Mouse (Mus musculus): ENCODE data around the gene Zfp653. TPM values are rescaled to one million over a fixed set of nuclear protein-coding genes. Genes with fewer than 3 reads are reported as not detected.

Gene Zfp653
- polyA plus RNA-seq (2015; fragmentation: Nextera tagmentation; extraction: Ambion mirVana): 13.0 and 13.6 TPM in 2 replicates

DNA sequence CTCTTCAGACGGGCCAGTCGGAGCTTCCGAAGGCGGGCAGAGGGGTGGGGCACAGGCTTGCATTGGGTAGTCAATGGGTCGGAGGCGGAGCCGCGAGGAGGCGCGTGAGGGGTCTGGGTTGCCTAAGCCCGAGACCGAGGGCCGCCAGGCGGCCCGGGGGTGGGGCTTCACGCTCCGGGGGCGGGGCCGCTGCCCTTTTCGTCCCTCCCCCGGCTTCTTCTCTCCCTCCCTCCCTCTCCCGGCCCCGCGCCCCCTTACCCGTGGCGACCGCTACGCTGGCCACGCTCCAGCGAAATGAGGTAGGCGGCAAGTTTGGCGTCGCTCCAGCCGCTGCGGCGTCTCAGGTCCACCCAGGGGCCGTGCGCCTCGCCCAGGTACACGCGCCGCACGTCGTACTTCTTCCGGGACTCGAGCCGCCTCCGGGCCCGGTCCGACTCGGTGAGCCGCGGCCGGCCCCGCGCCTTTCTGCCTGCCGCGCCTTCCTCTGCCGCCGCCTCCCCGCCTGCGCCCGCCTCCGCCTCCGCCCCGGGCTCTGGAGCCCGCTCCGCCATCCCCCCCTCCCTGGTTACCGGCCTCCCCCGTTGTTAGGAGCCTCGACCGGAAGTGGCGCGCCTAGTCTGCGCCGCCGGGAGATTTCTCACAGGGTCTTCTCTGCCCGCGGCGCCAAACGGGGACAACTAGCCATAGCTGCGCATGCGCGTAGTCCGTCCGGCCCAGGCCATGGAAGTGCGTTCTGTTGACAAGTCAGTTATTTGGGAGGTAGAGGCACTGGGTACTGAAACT is at the start of gene Zfp653, which contains the start of gene Gm49318:
Gene Zfp653 (minus strand): TSS at position 586 of the 783 bp plus-strand sequence.
Gene Gm49318 (minus strand): TSS at position 469 of the 783 bp plus-strand sequence.
- Histone ChIP-seq H3K4me1 (peaks cover 5% of the 10 kb centered on the region; the same call in 1 of the 2 replicates), H3K9ac (peak within 1 kb of the TSS; percentile 93), H3K27ac (peak within 1 kb of the TSS; percentile 98), H3K27me3 (no peaks in the 10 kb centered on the region), H3K36me3 (peaks cover 42% of the 10 kb centered on the region), H3K4me2 (peak within 1 kb of the TSS; percentile 63), H3K9me3 (no peaks in the 10 kb centered on the region), H3K4me3 (peak within 1 kb of the TSS; percentile 79)
- 1% methylated on average over 61 of the region's 87 CpGs for WGBS
- ATAC-seq (ENCODE audit: insufficient number of reproducible peaks, insufficient read depth, low FRiP score, low TSS enrichment, low read depth): peak; percentile 98

- Histone ChIP-seq H3K27me3 (peaks cover 4% of the 10 kb centered on the region; the same call in 1 of the 2 replicates), H3K9ac (no peak overlapping the region), H3K4me3 (no peak overlapping the region), H3K4me1 (peaks cover 14% of the 10 kb centered on the region), H3K4me2 (no peak overlapping the region), H3K9me3 (no peaks in the 10 kb centered on the region), H3K36me3 (no peaks in the 10 kb centered on the region), H3K27ac (no peak overlapping the region)
- 88% methylated on average over 4 of the region's 4 CpGs for whole genome bisulfite sequencing
- ATAC-seq (ENCODE audit: insufficient number of reproducible peaks, insufficient read depth, low FRiP score, low TSS enrichment, low read depth): no peak
These were observed 48.4 kb upstream of the Zfp653 start for GRCm38 (mm10) chr9:22119543-22119942.

GRCm38 (mm10) chr9:22117754-22118456 is 46.7 kb upstream of the Zfp653 start:
- peak overlapping the region; percentile 84 for H3K4me2 ChIP-seq
- H3K27ac ChIP-seq: no peak overlapping the region
- H3K27me3 ChIP-seq: peaks cover 4% of the 10 kb centered on the region; the same call in 1 of the 2 replicates
- peak overlapping the region; percentile 67 for H3K4me3 ChIP-seq
- no peaks in the 10 kb centered on the region for H3K9me3 ChIP-seq
- 44% methylated on average over 10 of the region's 10 CpGs for WGBS
- no peak for ATAC-seq (ENCODE audit: insufficient number of reproducible peaks, insufficient read depth, low FRiP score, low TSS enrichment, low read depth)
- H3K36me3 ChIP-seq: peaks cover 10% of the 10 kb centered on the region
- peak overlapping the region; percentile 90 for H3K9ac ChIP-seq
- H3K4me1 ChIP-seq: peaks cover 14% of the 10 kb centered on the region

GRCm38 (mm10) chr9:22116740-22117426 is 45.7 kb upstream of the Zfp653 start, which contains the start of gene Elof1:
TSS of gene Elof1 (minus strand) at chr9:22117172.
- peak within 1 kb of the TSS; percentile 85 for H3K27ac ChIP-seq
- peak within 1 kb of the TSS; percentile 67 for H3K4me3 ChIP-seq
- H3K36me3 ChIP-seq: peaks cover 20% of the 10 kb centered on the region
- H3K4me1 ChIP-seq: peaks cover 14% of the 10 kb centered on the region
- under 1% methylated on average over 52 of the region's 52 CpGs for WGBS
- H3K9me3 ChIP-seq: no peaks in the 10 kb centered on the region
- peaks cover 4% of the 10 kb centered on the region; the same call in 1 of the 2 replicates for H3K27me3 ChIP-seq
- peak; percentile 92 for ATAC-seq (ENCODE audit: insufficient number of reproducible peaks, insufficient read depth, low FRiP score, low TSS enrichment, low read depth)
- H3K4me2 ChIP-seq: peak within 1 kb of the TSS; percentile 84
- H3K9ac ChIP-seq: peak within 1 kb of the TSS; percentile 90

DNA sequence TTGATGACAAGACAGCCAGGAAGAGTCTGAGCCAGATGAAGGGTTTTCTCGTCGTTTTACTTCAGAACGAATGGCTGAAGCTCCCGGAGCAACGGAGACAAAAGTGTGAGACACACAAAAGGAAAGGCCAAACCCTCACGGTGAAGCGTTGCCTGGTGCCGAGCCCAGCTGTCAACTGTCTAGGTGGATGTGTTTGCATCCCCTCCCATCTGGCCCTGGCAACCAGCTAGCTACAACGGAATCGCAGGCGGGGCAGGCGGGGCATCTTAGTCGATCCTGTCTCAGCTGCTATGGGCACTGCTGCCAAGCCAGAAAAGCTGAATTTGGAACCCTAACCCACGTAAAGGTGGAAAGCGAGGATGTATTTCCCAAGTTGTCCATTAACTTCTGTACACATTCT is 44.9 kb upstream of the Zfp653 start:
- Histone ChIP-seq H3K9ac (peak overlapping the region; percentile 90), H3K27ac (peak overlapping the region; percentile 85; the same call in 1 of the 2 replicates), H3K36me3 (peaks cover 28% of the 10 kb centered on the region), H3K9me3 (no peaks in the 10 kb centered on the region), H3K27me3 (peaks cover 4% of the 10 kb centered on the region; the same call in 1 of the 2 replicates), H3K4me3 (peak overlapping the region; percentile 67), H3K4me2 (peak overlapping the region; percentile 84), H3K4me1 (peaks cover 14% of the 10 kb centered on the region)
- WGBS: 39% methylated on average over 15 of the region's 15 CpGs
- ATAC-seq (ENCODE audit: insufficient number of reproducible peaks, insufficient read depth, low FRiP score, low TSS enrichment, low read depth): no peak

DNA sequence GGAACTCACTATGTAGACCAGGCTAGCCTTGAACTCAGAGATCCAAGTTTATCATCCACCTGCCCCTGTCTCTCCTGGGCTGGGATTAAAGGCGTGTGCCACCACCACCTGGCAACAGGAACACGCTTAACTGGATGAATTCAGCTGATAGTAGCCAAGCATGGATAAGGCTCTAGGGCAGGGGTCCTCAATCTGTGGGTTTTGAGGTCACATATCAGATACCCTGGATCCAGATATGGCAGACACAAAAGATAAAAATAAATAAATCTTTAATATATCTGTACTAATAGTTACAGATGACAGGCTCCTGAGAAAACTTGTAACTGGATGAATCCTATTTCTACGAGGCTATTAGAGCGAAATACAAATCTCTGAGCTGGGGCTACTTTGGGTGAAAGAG is 44.5 kb upstream of the Zfp653 start:
- H3K4me2 ChIP-seq: peak overlapping the region; percentile 84
- peaks cover 4% of the 10 kb centered on the region; the same call in 1 of the 2 replicates for H3K27me3 ChIP-seq
- peaks cover 14% of the 10 kb centered on the region for H3K4me1 ChIP-seq
- peaks cover 33% of the 10 kb centered on the region for H3K36me3 ChIP-seq
- WGBS: 87% methylated on average over 4 of the region's 4 CpGs
- no peak for ATAC-seq (ENCODE audit: insufficient number of reproducible peaks, insufficient read depth, low FRiP score, low TSS enrichment, low read depth)
- peak overlapping the region; percentile 90 for H3K9ac ChIP-seq
- H3K4me3 ChIP-seq: peak overlapping the region; percentile 67
- H3K27ac ChIP-seq: no peak overlapping the region
- no peaks in the 10 kb centered on the region for H3K9me3 ChIP-seq

DNA sequence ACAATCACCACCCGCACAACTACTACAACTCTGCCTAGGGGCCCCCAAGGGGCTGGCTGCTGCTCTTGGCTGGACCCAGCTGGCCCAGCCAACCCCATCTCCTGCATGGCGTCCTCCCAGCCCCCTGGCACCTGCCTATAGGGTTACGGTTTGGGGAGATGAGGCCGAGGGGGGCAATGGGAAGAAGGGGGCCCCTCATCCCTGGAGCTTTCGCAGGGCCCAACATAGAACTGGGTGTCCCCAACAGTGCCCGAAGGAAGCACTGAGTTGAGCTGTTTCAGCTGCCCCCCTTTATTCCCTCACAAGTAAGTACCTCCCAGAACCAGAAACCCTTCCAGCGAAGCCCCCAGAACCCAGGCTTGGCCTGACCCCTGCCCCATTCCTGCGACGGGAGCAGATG is 37.0 kb upstream of the Zfp653 start:
- Histone ChIP-seq H3K9me3 (no peaks in the 10 kb centered on the region), H3K36me3 (peaks cover 35% of the 10 kb centered on the region)

DNA sequence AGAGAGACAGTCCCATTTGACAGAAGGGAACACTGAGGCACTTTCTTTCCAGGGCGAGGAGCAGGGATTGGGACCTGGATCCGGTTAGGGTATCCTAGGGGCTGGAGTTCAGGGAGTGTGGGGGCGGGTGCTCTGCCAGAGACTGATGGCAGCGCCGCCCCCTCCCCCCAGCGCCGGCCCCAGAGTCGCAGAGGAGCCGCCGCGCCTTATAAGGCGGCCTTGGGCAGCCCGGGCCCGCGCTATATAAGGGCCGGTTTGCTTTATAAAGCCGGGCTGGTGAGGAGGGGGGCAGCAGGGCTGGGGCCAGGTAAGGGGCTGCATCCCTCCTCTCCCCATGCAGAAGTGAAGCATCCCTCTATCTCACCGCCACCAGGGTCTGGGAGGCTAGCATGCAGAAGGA is 28.7 kb upstream of the Zfp653 start:
- peaks cover 52% of the 10 kb centered on the region for H3K27me3 ChIP-seq

More for the DNA sequence above, 37.0 kb upstream of the Zfp653 start:
- WGBS: 87% methylated on average over 9 of the region's 9 CpGs
- Histone ChIP-seq H3K4me1 (no peaks in the 10 kb centered on the region), H3K9ac (no peak overlapping the region), H3K27ac (no peak overlapping the region), H3K27me3 (no peaks in the 10 kb centered on the region), H3K4me2 (no peak overlapping the region), H3K4me3 (no peak overlapping the region)
- ATAC-seq (ENCODE audit: insufficient number of reproducible peaks, insufficient read depth, low FRiP score, low TSS enrichment, low read depth): no peak

DNA sequence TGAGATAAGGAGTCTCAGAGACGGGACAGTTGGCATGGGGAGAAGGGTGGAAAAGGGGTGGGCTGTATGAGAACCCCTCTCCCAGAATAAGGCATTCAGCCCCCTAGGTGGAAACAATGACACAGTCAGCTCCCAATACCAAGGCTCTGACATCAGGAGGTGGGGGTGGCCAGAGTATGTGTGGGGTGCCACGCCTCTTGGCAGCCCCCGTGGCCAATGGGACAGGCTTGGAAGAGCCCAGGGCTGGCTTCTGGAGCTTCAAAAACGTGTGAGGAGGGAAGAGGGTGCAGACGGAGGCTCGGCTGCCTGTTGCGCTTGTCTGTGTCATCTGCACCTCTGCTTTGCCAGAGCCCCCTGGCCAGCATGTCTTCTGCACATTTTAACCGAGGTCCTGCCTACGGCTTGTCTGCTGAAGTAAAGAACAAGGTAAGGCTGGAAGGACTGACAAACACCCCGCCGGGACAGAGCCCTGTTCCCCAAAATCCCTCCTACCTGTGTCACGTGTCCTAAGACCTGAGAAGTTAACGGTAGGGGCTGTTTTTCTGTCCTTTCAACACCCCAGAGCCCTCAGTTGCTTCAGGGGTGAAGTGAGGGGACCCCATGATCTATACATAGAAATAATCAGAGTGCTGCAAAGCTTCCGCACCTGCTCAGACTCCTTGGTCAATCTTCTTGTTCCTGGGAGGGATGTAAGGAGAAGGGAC is 28.0 kb upstream of the Zfp653 start, which contains the start of gene Cnn1:
Gene Cnn1 (plus strand): TSS at position 224 of the 704 bp plus-strand sequence.
- Histone ChIP-seq H3K36me3 (no peaks in the 10 kb centered on the region), H3K9ac (no peak within 1 kb of the TSS), H3K9me3 (no peaks in the 10 kb centered on the region), H3K4me3 (peak within 1 kb of the TSS; percentile 1; the same call in 1 of the 2 replicates), H3K4me2 (peak within 1 kb of the TSS; percentile 36), H3K4me1 (peaks cover 11% of the 10 kb centered on the region; the same call in 1 of the 2 replicates), H3K27ac (no peak within 1 kb of the TSS), H3K27me3 (peaks cover 52% of the 10 kb centered on the region)
- 6% methylated on average over 14 of the region's 14 CpGs for WGBS
- ATAC-seq (ENCODE audit: insufficient number of reproducible peaks, insufficient read depth, low FRiP score, low TSS enrichment, low read depth): no peak

More for the DNA sequence above, 28.7 kb upstream of the Zfp653 start:
- no peaks in the 10 kb centered on the region for H3K9me3 ChIP-seq
- WGBS: 1% methylated on average over 18 of the region's 18 CpGs
- H3K9ac ChIP-seq: no peak overlapping the region
- H3K36me3 ChIP-seq: no peaks in the 10 kb centered on the region
- peak overlapping the region; percentile 1; the same call in 1 of the 2 replicates for H3K4me3 ChIP-seq
- peaks cover 11% of the 10 kb centered on the region; the same call in 1 of the 2 replicates for H3K4me1 ChIP-seq
- ATAC-seq (ENCODE audit: insufficient number of reproducible peaks, insufficient read depth, low FRiP score, low TSS enrichment, low read depth): no peak
- H3K4me2 ChIP-seq: peak overlapping the region; percentile 28
- no peak overlapping the region for H3K27ac ChIP-seq

- H3K4me3 ChIP-seq: peak overlapping the region; percentile 42
- no peaks in the 10 kb centered on the region for H3K36me3 ChIP-seq
- H3K9ac ChIP-seq: peak overlapping the region; percentile 67
- ATAC-seq (ENCODE audit: insufficient number of reproducible peaks, insufficient read depth, low FRiP score, low TSS enrichment, low read depth): no peak
- 2% methylated on average over 24 of the region's 24 CpGs for WGBS
- no peaks in the 10 kb centered on the region for H3K9me3 ChIP-seq
- H3K27me3 ChIP-seq: peaks cover 41% of the 10 kb centered on the region
- H3K4me1 ChIP-seq: peaks cover 11% of the 10 kb centered on the region; the same call in 1 of the 2 replicates
- peak overlapping the region; percentile 74 for H3K4me2 ChIP-seq
- no peak overlapping the region for H3K27ac ChIP-seq
These were observed 24.7 kb upstream of the Zfp653 start for GRCm38 (mm10) chr9:22095854-22096307.

Data from embryonic facial prominence, embryonic 13.5 days (tissue).